Mouse (Mus musculus) bone marrow, adult 2 months (tissue): ENCODE measurements around the gene Shq1. TPM values are rescaled to one million over a fixed set of nuclear protein-coding genes. Genes with fewer than 3 reads are reported as not detected.
A peak's percentile ranks its signal among the peaks of the same experiment; 100 is the strongest.

ENCODE experiments used
- H3K27ac ChIP-seq: fragments of 200-500 bp; 2 replicates; pipeline ENCODE4 v1.5.1; 2012; ENCODE audit warnings: low read depth, mild to moderate bottlenecking, control low read depth, inconsistent platforms, low read length; ENCODE audit not compliant: control insufficient read depth, poor library complexity, insufficient read depth
- H3K4me1 ChIP-seq: fragments of 200-500 bp; 2 replicates; pipeline ENCODE4 v1.6.1; 2011; ENCODE audit warnings: low read length; ENCODE audit not compliant: control insufficient read depth, insufficient read depth
- H3K4me3 ChIP-seq: fragments of 200-500 bp; replicated peaks from 2 replicates; pipeline ENCODE3; 2011; ENCODE audit warnings: mild to moderate bottlenecking, low read depth, low read length, control low read depth; ENCODE audit not compliant: control insufficient read depth
- CTCF ChIP-seq: fragments of 200-500 bp; IDR thresholded peaks from 2 replicates; pipeline ENCODE4 v1.5.1; 2011; ENCODE audit warnings: low read length, control low read depth; ENCODE audit not compliant: control insufficient read depth, insufficient read depth
- POLR2A ChIP-seq: fragments of 200-500 bp; IDR thresholded peaks from 2 replicates; pipeline ENCODE4 v1.6.1; 2011; ENCODE audit warnings: low read depth, mild to moderate bottlenecking, control low read depth, low read length, borderline replicate concordance; ENCODE audit not compliant: control insufficient read depth
- WGBS: fragments of 180-500 bp; shearing (Covaris S2); methylation state at CpG from one replicate; pipeline ENCODE4 v1.1.7; 2018; 5-methylcytosine and 5-hydroxymethylcytosine counted together
- polyA plus RNA-seq: library from polyadenylated mRNA; stranded (reverse); fragments of >200 nt; gene quantifications from 2 replicates; pipeline ENCODE4 v1.2.4, GENCODE M21; 2011; ENCODE audit warnings: low replicate concordance; ENCODE audit not compliant: missing spikeins, insufficient read depth, insufficient read length

Gene Shq1
- polyA plus RNA-seq, 1 experiment = 3.3 TPM

- 17% methylated on average over 7 of the region's 7 CpGs for WGBS
- H3K4me1 ChIP-seq = peaks cover 2% of the 10 kb centered on the region
- TF ChIP-seq CTCF (no peak), POLR2A (no peak)
- no peak overlapping the region for H3K4me3 ChIP-seq
- H3K27ac ChIP-seq = no peak overlapping the region
These were observed 142.4 kb downstream of the Shq1 start for GRCm38 (mm10) chr6:100528556-100528955.

DNA sequence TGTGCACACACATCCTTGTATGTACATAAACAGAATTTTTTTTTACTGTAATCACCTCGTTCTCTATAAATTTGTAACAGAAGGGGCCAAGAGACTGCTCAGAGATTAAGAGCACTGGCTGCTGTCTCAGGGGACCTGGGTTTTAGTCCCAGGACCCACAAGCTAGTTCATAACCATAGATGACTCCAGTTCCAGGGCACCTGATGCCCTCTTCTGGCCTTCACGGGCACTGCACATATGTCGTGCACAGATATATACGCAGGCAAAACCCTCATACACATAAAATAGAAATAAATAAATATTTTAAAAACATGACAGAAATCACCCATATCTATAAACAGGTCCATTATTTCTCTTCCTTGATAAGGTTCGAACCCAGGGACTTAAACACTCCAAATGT is 143.0 kb downstream of the Shq1 start:
- Histone ChIP-seq H3K4me1 (peaks cover 2% of the 10 kb centered on the region), H3K27ac (no peak overlapping the region), H3K4me3 (no peak overlapping the region)
- TF ChIP-seq CTCF (peak; percentile 56), POLR2A (no peak)
- WGBS = 71% methylated on average over 5 of the region's 5 CpGs

DNA sequence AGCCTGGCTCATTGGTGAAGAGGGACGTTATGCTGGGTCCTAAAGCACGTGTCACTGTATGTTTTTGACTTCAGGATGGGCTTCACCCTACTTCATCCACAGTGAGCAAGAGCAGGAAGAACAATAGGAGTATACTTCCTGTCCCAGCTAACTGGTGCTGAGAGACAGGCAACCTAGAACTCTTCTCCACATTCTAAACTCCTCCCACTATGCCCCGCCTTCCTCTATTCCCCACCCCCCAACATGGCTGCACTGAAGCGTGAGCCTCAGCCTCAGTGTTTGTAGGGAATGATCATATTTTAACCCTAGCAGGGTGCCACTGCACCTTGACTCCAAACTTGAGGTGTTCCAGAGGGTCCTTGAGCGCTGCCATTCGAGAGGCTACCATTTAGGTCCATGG is 143.8 kb downstream of the Shq1 start:
- 63% methylated on average over 6 of the region's 6 CpGs for WGBS
- H3K4me3 ChIP-seq = no peak overlapping the region
- H3K27ac ChIP-seq = no peak overlapping the region
- TF ChIP-seq CTCF = no peak
- no peak for TF ChIP-seq POLR2A
- H3K4me1 ChIP-seq = peaks cover 2% of the 10 kb centered on the region

GRCm38 (mm10) chr6:100526066-100526465 is 144.9 kb downstream of the Shq1 start:
- H3K4me3 ChIP-seq = no peak overlapping the region
- peaks cover 2% of the 10 kb centered on the region for H3K4me1 ChIP-seq
- WGBS = 11% methylated on average over 9 of the region's 9 CpGs
- TF ChIP-seq POLR2A (no peak), CTCF (no peak)
- H3K27ac ChIP-seq = no peak overlapping the region

DNA sequence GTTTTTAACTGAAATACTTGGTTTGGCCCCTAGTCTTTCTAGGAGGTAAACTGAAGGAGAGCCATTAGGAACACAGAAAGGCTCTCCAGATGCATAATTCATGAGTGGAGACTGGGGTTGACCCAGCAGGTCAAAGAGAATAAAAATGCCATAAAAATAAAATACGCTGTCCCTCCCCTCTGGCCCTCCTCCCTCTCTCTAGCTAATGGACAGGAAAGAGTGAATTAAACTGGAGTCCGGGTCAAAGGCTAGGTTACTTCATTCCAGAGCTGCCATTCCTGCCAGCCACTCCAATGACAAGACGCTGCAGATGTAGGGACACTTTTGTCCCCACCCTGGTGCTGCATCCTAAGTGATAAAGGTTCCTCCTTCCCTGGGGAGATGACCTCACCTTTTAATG is 145.5 kb downstream of the Shq1 start:
- 73% methylated on average over 3 of the region's 3 CpGs for WGBS
- H3K27ac ChIP-seq = no peak overlapping the region

GRCm38 (mm10) chr6:100522495-100522894 is 148.5 kb downstream of the Shq1 start:
- no peak overlapping the region for H3K27ac ChIP-seq
- WGBS = 50% methylated on average over 3 of the region's 3 CpGs
- TF ChIP-seq CTCF = no peak
- H3K4me3 ChIP-seq = no peak overlapping the region
- peaks cover 2% of the 10 kb centered on the region for H3K4me1 ChIP-seq

More for the DNA sequence above, 145.5 kb downstream of the Shq1 start:
- Histone ChIP-seq H3K4me3 (no peak overlapping the region), H3K4me1 (peaks cover 2% of the 10 kb centered on the region)
- TF ChIP-seq CTCF (no peak), POLR2A (no peak)

GRCm38 (mm10) chr6:100521615-100522398 is 149.2 kb downstream of the Shq1 start:
- Histone ChIP-seq H3K27ac (no peak overlapping the region), H3K4me3 (no peak overlapping the region), H3K4me1 (peaks cover 2% of the 10 kb centered on the region)
- TF ChIP-seq POLR2A (no peak), CTCF (no peak)
- WGBS = 50% methylated on average over 2 of the region's 2 CpGs

GRCm38 (mm10) chr6:100520558-100521099 is 150.3 kb downstream of the Shq1 start:
- Histone ChIP-seq H3K4me3 (no peak overlapping the region), H3K27ac (no peak overlapping the region), H3K4me1 (no peaks in the 10 kb centered on the region; the same call in 1 of the 2 replicates)
- TF ChIP-seq CTCF = no peak
- no peak for TF ChIP-seq POLR2A
- WGBS = 65% methylated on average over 5 of the region's 5 CpGs
